Mouse (Mus musculus) heart, postnatal 0 days (tissue): ENCODE data around the gene Tmem182. TPM values are rescaled to one million over a fixed set of nuclear protein-coding genes. Genes with fewer than 3 reads are reported as not detected.

Source experiments
- ATAC-seq: fragments of 200-750 bp; cut with Nextera tagmentation; 2 replicates; pipeline ENCODE4 v1.8.0; 2017; ENCODE audit warnings: low read depth, moderate number of reproducible peaks, moderate library complexity; ENCODE audit not compliant: insufficient read depth
- DNase-seq: peaks from one replicate; pipeline ENCODE4 v3.0.0-alpha.2; 2016; ENCODE audit warnings: low spot score
- H3K27ac ChIP-seq: fragments of 300-500 bp; sonication (generic); 2 replicates; pipeline ENCODE4 v1.5.1; 2014; ENCODE audit warnings: low read depth, mild to moderate bottlenecking
- H3K27me3 ChIP-seq: fragments of 300-500 bp; sonication (generic); 2 replicates; pipeline ENCODE4 v1.6.1; 2014; ENCODE audit warnings: low read length, mixed read lengths; ENCODE audit not compliant: control insufficient read depth, insufficient read depth
- H3K36me3 ChIP-seq: fragments of 300-500 bp; sonication (generic); replicated peaks from 2 replicates; pipeline ENCODE4 v1.6.1; 2014; ENCODE audit warnings: low read length, mixed read lengths; ENCODE audit not compliant: control insufficient read depth, insufficient read depth
- H3K4me1 ChIP-seq: fragments of 300-500 bp; sonication (generic); 2 replicates; pipeline ENCODE4 v1.6.1; 2014; ENCODE audit warnings: antibody characterized with exemption; ENCODE audit not compliant: control insufficient read depth, insufficient read depth
- H3K4me2 ChIP-seq: fragments of 300-500 bp; sonication (generic); 2 replicates; pipeline ENCODE4 v1.6.1; 2014; ENCODE audit warnings: low read depth, mild to moderate bottlenecking, low read length, moderate library complexity
- H3K4me3 ChIP-seq: fragments of 300-500 bp; sonication (generic); 2 replicates; pipeline ENCODE4 v1.5.1; 2014; ENCODE audit warnings: low read depth, low read length
- H3K9ac ChIP-seq: fragments of 300-500 bp; sonication (generic); replicated peaks from 2 replicates; pipeline ENCODE4 v1.6.1; 2014; ENCODE audit warnings: low read depth, low read length, mixed read lengths
- H3K9me3 ChIP-seq: fragments of 300-500 bp; sonication (generic); replicated peaks from 2 replicates; pipeline ENCODE4 v1.6.1; 2016; ENCODE audit warnings: low read length; ENCODE audit not compliant: control insufficient read depth
- CTCF ChIP-seq: IDR thresholded peaks from 2 replicates; pipeline ENCODE4 v1.5.1; 2016; ENCODE audit warnings: antibody characterized with exemption, control low read depth, low read depth
- EP300 ChIP-seq: IDR thresholded peaks from 2 replicates; pipeline ENCODE4 v1.6.1; 2016; ENCODE audit warnings: antibody characterized with exemption, low read depth
- WGBS: fragments of 180-500 bp; shearing (Covaris S2); extraction: QIAGEN DNeasy Blood & Tissue Kit; methylation state at CpG from one replicate; pipeline ENCODE4 v1.1.7; 2014; 5-methylcytosine and 5-hydroxymethylcytosine counted together
- polyA plus RNA-seq: library from polyadenylated mRNA; unstranded; fragments of >200 nt; fragmentation: Nextera tagmentation; extraction: Ambion mirVana; gene quantifications from 2 replicates; pipeline ENCODE4 v1.2.1, GENCODE M21; 2015
- total RNA-seq: library from RNA; depleted of rRNA; stranded (reverse); fragments of >200 nt; gene quantifications from 2 replicates; pipeline ENCODE4 v1.2.3, GENCODE M21; 2014; ENCODE audit warnings: low replicate concordance

Tmem182 gene
- total and polyA plus RNA-seq, 2 experiments from 2014 or later = 102 to 125 TPM

DNA sequence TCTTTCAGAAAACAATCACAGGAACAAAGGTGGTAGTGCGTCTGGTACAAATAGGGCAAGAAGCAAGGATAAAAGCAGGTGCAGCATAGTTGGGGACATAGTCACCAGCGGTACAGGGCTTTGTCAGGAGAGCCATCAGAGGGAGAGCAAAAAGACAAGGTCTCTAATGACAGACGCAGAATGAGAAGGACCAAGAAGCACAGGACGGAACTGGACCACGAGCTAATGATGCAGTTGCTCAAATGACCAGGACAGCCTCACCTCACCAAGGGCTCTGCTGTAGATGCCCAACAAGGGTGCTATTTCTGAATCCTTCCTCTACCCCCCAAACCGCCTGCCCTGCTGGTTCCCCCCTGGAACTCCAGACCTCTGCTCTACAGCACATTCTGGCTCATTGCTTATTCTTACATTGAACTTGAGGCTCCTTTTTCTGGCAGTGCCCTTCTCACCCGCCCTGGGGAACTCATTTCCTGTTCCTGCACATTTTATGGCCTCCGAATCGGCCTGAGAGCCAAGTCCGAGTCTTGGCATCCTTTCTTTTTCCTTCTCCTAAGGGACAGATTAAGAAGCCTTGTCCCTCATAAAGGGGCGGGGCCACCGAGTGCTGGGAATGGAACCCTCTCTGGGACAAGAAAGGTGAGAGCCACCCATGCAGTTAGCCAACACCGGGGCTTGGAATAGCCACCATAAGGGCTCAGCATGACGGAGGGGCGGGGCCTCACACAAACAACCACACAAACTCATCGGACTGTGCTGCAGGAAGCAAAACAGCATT, 9.9 kb downstream of the Tmem182 start:
- WGBS = 56% methylated on average over 16 of the region's 16 CpGs
- no peak overlapping the region for H3K9ac ChIP-seq
- H3K36me3 ChIP-seq = no peaks in the 10 kb centered on the region; the same call in 1 of the 2 replicates
- H3K4me2 ChIP-seq = no peak overlapping the region
- H3K4me1 ChIP-seq = peaks cover 5% of the 10 kb centered on the region; the same call in 1 of the 2 replicates
- H3K9me3 ChIP-seq = no peaks in the 10 kb centered on the region
- no peaks in the 10 kb centered on the region for H3K27me3 ChIP-seq
- no peak overlapping the region for H3K27ac ChIP-seq
- TF ChIP-seq EP300 (no peak), CTCF (no peak)
- no peak overlapping the region for H3K4me3 ChIP-seq
- ATAC-seq (no peak), DNase-seq (no peak)

DNA sequence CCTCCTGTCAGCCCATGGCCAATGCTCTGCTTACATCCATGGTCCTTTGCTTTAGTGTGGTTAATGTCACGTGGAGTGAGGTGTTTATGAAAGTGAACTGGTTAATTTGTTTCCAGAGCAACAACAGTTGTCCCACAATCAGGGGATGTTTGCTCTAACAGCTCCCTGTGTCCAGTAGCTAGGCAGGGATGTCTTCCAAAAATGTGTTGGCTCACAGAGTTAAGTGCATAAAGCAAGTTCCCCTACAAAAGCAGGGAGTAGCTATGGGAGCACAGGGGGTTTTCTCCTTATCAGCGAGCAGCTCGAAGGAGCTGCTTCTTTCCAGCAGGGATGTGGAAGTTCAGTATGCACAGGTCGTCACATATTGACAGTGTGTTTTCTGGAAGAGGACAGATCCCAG, 19.1 kb downstream of the Tmem182 start:
- WGBS = 41% methylated on average over 4 of the region's 4 CpGs
- no peak overlapping the region for H3K27ac ChIP-seq

DNA sequence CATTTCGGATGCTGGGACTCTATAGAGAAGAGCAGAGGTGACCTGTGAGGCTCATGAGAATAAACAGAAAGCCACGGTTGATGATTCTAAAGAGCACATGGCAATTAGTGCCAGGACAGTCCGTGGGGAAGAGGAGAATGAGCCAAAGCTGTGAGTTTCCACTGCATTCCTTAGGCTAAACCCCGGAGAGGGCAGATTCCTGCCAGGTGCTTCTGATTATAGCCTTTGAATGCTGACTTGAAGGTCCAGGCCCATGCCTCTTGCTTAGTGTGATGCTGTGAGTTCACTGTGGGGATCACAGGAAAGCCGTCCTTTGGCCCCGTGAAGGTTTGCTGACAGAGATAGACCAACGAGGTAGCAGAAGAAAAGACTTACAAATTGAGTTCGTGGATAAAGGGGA, 19.5 kb downstream of the Tmem182 start:
- WGBS = 64% methylated on average over 8 of the region's 8 CpGs
- TF ChIP-seq EP300 (no peak), CTCF (no peak)
- DNase-seq (no peak), ATAC-seq (no peak)
- H3K9me3 ChIP-seq = no peaks in the 10 kb centered on the region
- H3K4me3 ChIP-seq = no peak overlapping the region
- no peaks in the 10 kb centered on the region for H3K27me3 ChIP-seq
- no peak overlapping the region for H3K4me2 ChIP-seq
- H3K4me1 ChIP-seq = peaks cover 40% of the 10 kb centered on the region
- H3K9ac ChIP-seq = no peak overlapping the region
- no peak overlapping the region for H3K27ac ChIP-seq
- no peaks in the 10 kb centered on the region for H3K36me3 ChIP-seq

More for the DNA sequence above, 19.1 kb downstream of the Tmem182 start:
- Histone ChIP-seq H3K4me1 (peaks cover 40% of the 10 kb centered on the region), H3K4me2 (no peak overlapping the region), H3K36me3 (no peaks in the 10 kb centered on the region), H3K9ac (no peak overlapping the region), H3K9me3 (no peaks in the 10 kb centered on the region), H3K27me3 (no peaks in the 10 kb centered on the region), H3K4me3 (no peak overlapping the region)
- DNase-seq (no peak), ATAC-seq (no peak)
- no peak for TF ChIP-seq EP300
- no peak for TF ChIP-seq CTCF

DNA sequence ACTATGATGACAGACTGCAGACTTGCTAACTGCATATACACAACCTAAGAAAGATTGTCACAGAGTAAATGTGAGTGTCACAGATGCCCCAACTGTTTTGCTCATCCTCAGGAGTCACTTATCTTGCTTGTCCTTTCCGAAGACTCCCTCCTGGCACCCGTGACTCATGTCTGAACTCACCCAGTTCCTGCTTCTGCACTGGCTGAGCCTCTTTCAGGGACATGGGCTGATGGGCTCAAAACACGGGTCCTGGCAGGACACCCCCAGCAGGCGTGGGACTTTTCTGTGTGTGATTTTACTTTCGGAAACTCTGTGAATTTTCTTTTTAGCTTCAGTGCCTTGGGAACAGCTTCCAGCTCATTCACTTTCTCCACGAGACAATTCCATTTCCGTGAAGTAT, 20.4 kb downstream of the Tmem182 start:
- Histone ChIP-seq H3K4me3 (no peak overlapping the region), H3K9me3 (no peaks in the 10 kb centered on the region), H3K9ac (no peak overlapping the region), H3K4me1 (peaks cover 40% of the 10 kb centered on the region), H3K4me2 (no peak overlapping the region), H3K36me3 (no peaks in the 10 kb centered on the region), H3K27ac (no peak overlapping the region), H3K27me3 (no peaks in the 10 kb centered on the region)
- no peak for TF ChIP-seq EP300
- no peak for TF ChIP-seq CTCF
- WGBS = 31% methylated on average over 7 of the region's 7 CpGs
- ATAC-seq (no peak), DNase-seq (no peak)

DNA sequence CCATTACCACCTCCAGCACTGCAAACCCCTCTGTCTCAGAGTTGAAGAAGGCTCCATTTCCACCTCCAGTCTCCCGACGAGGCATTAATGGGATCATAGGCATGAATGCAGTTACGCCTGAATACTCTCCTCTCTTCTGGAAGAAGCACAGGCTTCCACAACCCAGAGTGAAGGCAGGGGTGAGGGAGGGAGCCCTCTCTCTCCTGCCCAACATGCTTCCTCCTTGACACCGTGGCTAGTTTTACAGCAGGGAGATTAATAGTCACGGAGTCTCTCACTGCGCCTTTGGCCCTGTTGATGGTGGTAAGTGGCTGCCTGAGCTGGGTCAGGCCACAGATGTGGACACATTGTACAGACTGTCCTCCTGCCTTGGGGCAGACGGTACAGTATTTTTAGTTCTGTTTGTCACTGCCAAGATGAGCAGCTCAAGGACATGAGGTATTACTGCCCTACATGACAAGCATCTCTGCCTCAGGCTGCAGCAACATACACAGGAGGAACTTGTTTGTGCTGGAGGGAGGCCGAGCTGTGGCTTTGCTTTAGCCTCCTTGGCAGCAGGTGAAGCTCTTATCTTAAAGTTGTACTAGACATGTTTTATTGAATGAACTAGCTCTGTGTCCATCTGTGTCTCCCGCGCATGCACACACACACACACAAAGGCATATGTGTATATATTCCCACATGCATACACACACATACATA, 24.0 kb downstream of the Tmem182 start:
- TF ChIP-seq CTCF = no peak
- TF ChIP-seq EP300 = no peak
- H3K9ac ChIP-seq = no peak overlapping the region; the same call in 1 of the 2 replicates
- peaks cover 36% of the 10 kb centered on the region for H3K4me1 ChIP-seq
- WGBS = 48% methylated on average over 10 of the region's 10 CpGs
- ATAC-seq (peak; percentile 85), DNase-seq (peak; percentile 35)
- H3K27me3 ChIP-seq = no peaks in the 10 kb centered on the region
- H3K27ac ChIP-seq = peak overlapping the region; percentile 79
- no peak overlapping the region for H3K4me3 ChIP-seq
- no peaks in the 10 kb centered on the region for H3K36me3 ChIP-seq
- H3K9me3 ChIP-seq = no peaks in the 10 kb centered on the region
- no peak overlapping the region for H3K4me2 ChIP-seq
